Mouse (Mus musculus) neural tube, embryonic 15.5 days (tissue): ENCODE data around the gene Sfrp5. TPM values are rescaled to one million over a fixed set of nuclear protein-coding genes. Genes with fewer than 3 reads are reported as not detected.

ENCODE experiments used
- ATAC-seq: fragments of 200-750 bp; cut with Nextera tagmentation; 2 replicates; pipeline ENCODE4 v1.8.0; 2017; ENCODE audit warnings: mild to moderate bottlenecking, moderate TSS enrichment, moderate library complexity; ENCODE audit not compliant: low FRiP score
- H3K27ac ChIP-seq: fragments of 300-500 bp; sonication (generic); replicated peaks from 2 replicates; pipeline ENCODE4 v1.5.1; 2015; ENCODE audit warnings: mild to moderate bottlenecking, inconsistent platforms
- H3K27me3 ChIP-seq: fragments of 300-500 bp; sonication (generic); replicated peaks from 2 replicates; pipeline ENCODE4 v1.6.1; 2015; ENCODE audit warnings: inconsistent platforms
- H3K36me3 ChIP-seq: fragments of 300-500 bp; sonication (generic); 2 replicates; pipeline ENCODE4 v1.6.1; 2015; ENCODE audit warnings: inconsistent platforms
- H3K4me1 ChIP-seq: fragments of 300-500 bp; sonication (generic); 2 replicates; pipeline ENCODE4 v1.6.1; 2015; ENCODE audit warnings: inconsistent platforms
- H3K4me2 ChIP-seq: fragments of 300-500 bp; sonication (generic); 2 replicates; pipeline ENCODE4 v1.6.1; 2015; ENCODE audit warnings: inconsistent platforms, mild to moderate bottlenecking, moderate library complexity
- H3K4me3 ChIP-seq: fragments of 300-500 bp; sonication (generic); replicated peaks from 2 replicates; pipeline ENCODE4 v1.5.1; 2015; ENCODE audit warnings: mild to moderate bottlenecking, inconsistent platforms
- H3K9ac ChIP-seq: fragments of 300-500 bp; sonication (generic); replicated peaks from 2 replicates; pipeline ENCODE4 v1.6.1; 2015; ENCODE audit warnings: mild to moderate bottlenecking, inconsistent platforms
- H3K9me3 ChIP-seq: fragments of 300-500 bp; sonication (generic); replicated peaks from 2 replicates; pipeline ENCODE4 v1.6.1; 2016; ENCODE audit warnings: inconsistent platforms
- WGBS: fragments of 180-500 bp; shearing (Covaris S2); methylation state at CpG from one replicate; pipeline ENCODE4 v1.1.7; 2015; ENCODE audit warnings: mixed read lengths; 5-methylcytosine and 5-hydroxymethylcytosine counted together
- polyA plus RNA-seq: library from polyadenylated mRNA; unstranded; fragments of >200 nt; fragmentation: Nextera tagmentation; extraction: Ambion mirVana; gene quantifications from 2 replicates; pipeline ENCODE4 v1.2.1, GENCODE M21; 2015

The Sfrp5 gene
- polyA plus RNA-seq, result 6.8 and 6.9 TPM in 2 replicates

DNA sequence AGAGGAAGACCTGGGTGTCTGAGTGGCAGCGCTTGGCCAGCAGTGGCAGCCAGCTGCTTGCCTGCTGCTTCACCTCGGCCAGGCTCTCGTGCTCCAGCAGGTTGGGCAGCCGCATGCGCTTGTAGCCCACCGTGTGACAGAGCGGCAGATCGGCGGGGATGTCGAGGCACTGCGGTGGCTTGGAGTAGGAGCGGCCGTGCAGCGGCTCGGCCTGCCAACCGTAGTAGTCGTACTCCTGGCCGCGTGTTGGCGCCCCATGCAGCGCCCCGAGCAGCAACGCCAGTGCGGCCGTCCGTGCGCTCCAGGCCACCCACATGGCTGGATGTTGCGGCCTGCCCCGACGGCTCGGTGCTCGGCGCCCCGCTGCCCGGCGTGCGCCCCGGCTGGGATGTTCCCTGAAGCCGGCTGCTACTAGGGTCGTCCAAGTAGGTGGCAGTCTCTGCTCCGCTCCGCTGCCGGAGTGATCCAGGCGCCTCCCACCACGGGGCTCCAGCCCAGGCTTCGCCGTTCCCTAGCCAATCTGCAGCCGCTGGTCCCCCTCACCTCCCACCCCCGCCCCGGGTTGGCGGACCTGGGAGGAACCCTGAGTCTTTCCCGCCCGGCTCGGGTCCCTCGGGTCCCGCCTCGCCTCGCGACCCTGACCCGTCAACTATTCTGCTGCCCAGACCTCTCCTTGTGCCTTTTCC lies at the start of gene Sfrp5:
Sfrp5 (minus strand) TSS at position 557 of the 686 bp plus-strand sequence.
- Histone ChIP-seq H3K36me3 (no peaks in the 10 kb centered on the region), H3K9ac (peak within 1 kb of the TSS; percentile 11; the same call in 1 of the 2 replicates), H3K4me2 (peak within 1 kb of the TSS; percentile 56), H3K27ac (no peak within 1 kb of the TSS), H3K4me1 (peaks cover 18% of the 10 kb centered on the region), H3K4me3 (peak within 1 kb of the TSS; percentile 33), H3K9me3 (no peaks in the 10 kb centered on the region), H3K27me3 (peaks cover 54% of the 10 kb centered on the region)
- WGBS, result under 1% methylated on average over 58 of the region's 60 CpGs
- 0 out of 2 replicates have a peak, but pooled peaks have one; percentile 24 for ATAC-seq

- no peak overlapping the region for H3K9ac ChIP-seq
- ATAC-seq, result no peak
- H3K27me3 ChIP-seq, result peaks cover 9% of the 10 kb centered on the region
- H3K4me3 ChIP-seq, result no peak overlapping the region
- H3K27ac ChIP-seq, result no peak overlapping the region
- WGBS, result 67% methylated on average over 11 of the region's 11 CpGs
- peaks cover 7% of the 10 kb centered on the region; the same call in 1 of the 2 replicates for H3K4me1 ChIP-seq
- H3K36me3 ChIP-seq, result no peaks in the 10 kb centered on the region
- H3K4me2 ChIP-seq, result no peak overlapping the region
- no peaks in the 10 kb centered on the region for H3K9me3 ChIP-seq
These were observed 48.2 kb upstream of the Sfrp5 start for GRCm38 (mm10) chr19:42249976-42250914.

DNA sequence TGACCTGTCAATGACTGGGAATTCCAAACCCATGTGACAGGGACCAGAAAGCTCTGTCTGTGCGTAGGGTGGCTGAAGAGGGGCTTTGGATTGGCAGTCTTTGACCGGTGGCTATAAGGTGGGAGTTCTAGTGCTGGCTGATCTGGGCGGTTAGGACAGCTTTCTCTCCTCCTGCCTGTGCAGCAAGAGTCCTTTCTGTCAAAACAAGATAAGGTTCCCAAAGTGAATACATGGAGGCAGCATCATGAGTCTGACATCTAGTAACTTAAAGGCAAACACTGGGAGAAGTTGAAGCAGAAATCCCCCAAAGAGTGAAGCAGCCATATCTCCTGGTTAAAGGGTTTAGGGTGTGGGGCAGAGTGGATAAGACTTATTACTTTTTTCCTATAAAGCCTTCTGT lies 45.5 kb upstream of the Sfrp5 start, which contains the start of gene Golga7b:
Golga7b (plus strand) TSS at position 56 of the 400 bp plus-strand sequence.
- 86% methylated on average over 3 of the region's 3 CpGs for WGBS
- H3K4me1 ChIP-seq, result no peaks in the 10 kb centered on the region
- H3K27me3 ChIP-seq, result peaks cover 2% of the 10 kb centered on the region; the same call in 1 of the 2 replicates

GRCm38 (mm10) chr19:42246626-42247025 lies 44.6 kb upstream of the Sfrp5 start:
- Histone ChIP-seq H3K9me3 (no peaks in the 10 kb centered on the region), H3K4me1 (no peaks in the 10 kb centered on the region), H3K27ac (no peak overlapping the region), H3K27me3 (peaks cover 2% of the 10 kb centered on the region; the same call in 1 of the 2 replicates), H3K36me3 (no peaks in the 10 kb centered on the region), H3K9ac (no peak overlapping the region), H3K4me2 (no peak overlapping the region), H3K4me3 (no peak overlapping the region)
- no peak for ATAC-seq
- 44% methylated on average over 5 of the region's 5 CpGs for WGBS

More for the DNA sequence above, 45.5 kb upstream of the Sfrp5 start, which contains the start of gene Golga7b:
- Histone ChIP-seq H3K4me2 (no peak within 1 kb of the TSS), H3K9me3 (no peaks in the 10 kb centered on the region), H3K27ac (no peak within 1 kb of the TSS), H3K36me3 (no peaks in the 10 kb centered on the region), H3K9ac (no peak within 1 kb of the TSS), H3K4me3 (no peak within 1 kb of the TSS)
- no peak for ATAC-seq

GRCm38 (mm10) chr19:42243401-42243800 lies 41.3 kb upstream of the Sfrp5 start:
- Histone ChIP-seq H3K4me3 (no peak overlapping the region), H3K4me1 (no peaks in the 10 kb centered on the region), H3K4me2 (no peak overlapping the region), H3K9me3 (no peaks in the 10 kb centered on the region), H3K9ac (no peak overlapping the region), H3K36me3 (no peaks in the 10 kb centered on the region), H3K27me3 (0 out of 2 replicates have a peak, but pooled peaks cover 2% of the 10 kb centered on the region), H3K27ac (no peak overlapping the region)
- WGBS, result 42% methylated on average over 3 of the region's 3 CpGs
- no peak for ATAC-seq

GRCm38 (mm10) chr19:42240881-42241280 lies 38.8 kb upstream of the Sfrp5 start:
- H3K4me2 ChIP-seq, result no peak overlapping the region
- no peaks in the 10 kb centered on the region for H3K36me3 ChIP-seq
- 58% methylated on average over 8 of the region's 8 CpGs for WGBS
- no peak overlapping the region for H3K27ac ChIP-seq
- H3K4me1 ChIP-seq, result peaks cover 7% of the 10 kb centered on the region
- no peaks in the 10 kb centered on the region for H3K9me3 ChIP-seq
- H3K9ac ChIP-seq, result no peak overlapping the region
- ATAC-seq, result no peak
- no peak overlapping the region for H3K4me3 ChIP-seq
- no peaks in the 10 kb centered on the region for H3K27me3 ChIP-seq

DNA sequence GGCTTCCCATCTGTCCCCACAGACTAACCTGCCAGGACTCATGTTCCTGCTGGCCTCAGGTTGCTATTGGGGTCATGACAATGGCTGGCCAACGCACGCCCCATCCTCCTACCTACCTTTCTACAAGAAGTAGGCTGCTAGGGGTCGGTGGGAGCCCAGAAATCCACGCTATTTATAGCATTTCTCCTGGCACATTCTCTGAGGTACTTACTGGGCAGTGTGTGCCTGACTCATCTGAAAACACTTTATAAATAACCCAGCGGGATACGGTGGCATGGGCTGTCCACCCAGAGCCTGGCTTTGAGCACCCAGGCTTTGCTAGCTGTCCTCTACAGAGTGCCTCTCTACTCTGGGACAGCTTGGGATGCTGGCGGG lies 36.3 kb upstream of the Sfrp5 start:
- peaks cover 7% of the 10 kb centered on the region for H3K4me1 ChIP-seq
- H3K4me2 ChIP-seq, result no peak overlapping the region
- H3K27me3 ChIP-seq, result no peaks in the 10 kb centered on the region
- WGBS, result 68% methylated on average over 7 of the region's 7 CpGs
- H3K9ac ChIP-seq, result no peak overlapping the region
- ATAC-seq, result no peak
- H3K4me3 ChIP-seq, result no peak overlapping the region
- H3K9me3 ChIP-seq, result no peaks in the 10 kb centered on the region
- no peak overlapping the region for H3K27ac ChIP-seq
- no peaks in the 10 kb centered on the region for H3K36me3 ChIP-seq

DNA sequence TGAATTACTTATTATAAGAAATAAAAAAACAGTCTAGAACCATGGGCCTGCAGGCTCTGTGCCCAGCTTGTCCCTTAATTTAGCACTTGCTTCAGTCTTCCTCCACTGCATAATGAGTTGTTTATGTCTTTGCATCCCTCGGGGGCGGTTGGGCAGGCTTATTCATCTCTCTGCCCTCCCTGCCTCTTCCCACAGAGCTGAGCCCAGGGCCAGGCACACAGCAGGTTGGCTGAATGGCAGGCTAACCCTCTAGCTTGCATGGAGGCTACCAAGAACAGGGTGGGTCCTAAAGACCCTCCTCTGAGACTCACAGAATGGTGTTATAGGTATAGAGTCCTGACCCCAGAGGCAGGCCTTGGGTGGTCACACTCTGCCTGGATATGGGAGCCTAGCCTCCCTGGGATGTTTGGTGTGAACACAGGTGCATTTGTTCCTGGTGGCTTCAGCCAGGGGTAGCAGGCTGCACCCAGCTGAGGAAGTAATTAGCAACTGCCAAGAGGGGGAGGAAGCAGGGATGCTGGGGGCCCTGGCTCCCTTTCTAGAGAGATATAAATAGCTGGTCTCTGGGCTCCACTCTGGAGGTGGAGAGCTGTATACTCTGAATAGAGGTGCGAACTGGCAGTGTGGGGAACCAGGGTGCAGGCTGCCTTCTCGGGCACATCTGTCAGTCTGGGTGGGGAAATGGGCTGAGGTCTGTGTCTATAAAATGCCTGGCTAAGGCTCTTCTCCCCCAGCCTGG lies 35.7 kb upstream of the Sfrp5 start:
- under 1% methylated on average over 4 of the region's 4 CpGs for WGBS
- peak; percentile 47; the same call in 1 of the 2 replicates for ATAC-seq
- Histone ChIP-seq H3K27ac (peak overlapping the region; percentile 54), H3K4me3 (no peak overlapping the region), H3K36me3 (no peaks in the 10 kb centered on the region), H3K27me3 (no peaks in the 10 kb centered on the region), H3K9ac (no peak overlapping the region), H3K9me3 (no peaks in the 10 kb centered on the region), H3K4me2 (no peak overlapping the region), H3K4me1 (peaks cover 7% of the 10 kb centered on the region)

DNA sequence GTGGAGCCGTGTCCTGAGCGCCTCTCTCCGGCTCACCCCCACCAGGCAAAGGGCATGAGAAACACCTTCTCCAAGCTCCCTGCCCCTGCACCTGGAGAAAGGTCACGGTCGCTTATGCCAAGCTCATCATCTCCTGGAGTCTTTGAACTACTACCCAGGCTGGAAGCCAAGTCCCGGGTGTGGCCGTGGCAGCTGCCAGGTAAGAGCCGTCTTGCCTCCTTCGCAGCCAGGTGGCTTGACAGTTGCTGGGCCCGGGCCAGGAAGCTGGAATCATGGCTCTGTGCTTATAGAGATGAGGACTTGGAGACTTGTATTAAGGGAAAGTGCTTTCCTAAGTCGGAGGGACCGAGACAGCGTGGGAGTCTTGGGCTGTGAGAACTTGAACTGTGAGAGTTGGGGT lies 28.9 kb upstream of the Sfrp5 start:
- H3K4me3 ChIP-seq, result no peak overlapping the region
- no peak overlapping the region for H3K27ac ChIP-seq
- WGBS, result 87% methylated on average over 13 of the region's 13 CpGs
- H3K9me3 ChIP-seq, result no peaks in the 10 kb centered on the region
- H3K4me2 ChIP-seq, result no peak overlapping the region
- H3K9ac ChIP-seq, result no peak overlapping the region
- ATAC-seq, result no peak
- H3K36me3 ChIP-seq, result no peaks in the 10 kb centered on the region
- peaks cover 11% of the 10 kb centered on the region for H3K4me1 ChIP-seq
- H3K27me3 ChIP-seq, result no peaks in the 10 kb centered on the region

DNA sequence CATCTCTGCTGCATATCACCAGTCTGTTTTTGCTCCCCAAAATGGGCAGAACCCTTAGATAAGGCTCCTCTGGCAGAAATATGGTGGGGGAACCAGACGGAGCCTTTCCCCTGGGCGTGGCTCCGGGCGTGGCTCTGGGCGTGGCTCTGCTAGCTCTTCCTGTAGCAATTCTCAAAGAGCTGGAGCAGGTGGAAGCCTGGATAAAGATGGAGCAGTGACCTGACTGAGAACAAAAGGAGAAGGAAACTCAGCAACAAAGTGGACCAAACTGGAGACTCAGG lies 28.2 kb upstream of the Sfrp5 start:
- Histone ChIP-seq H3K27me3 (no peaks in the 10 kb centered on the region), H3K36me3 (no peaks in the 10 kb centered on the region), H3K9ac (no peak overlapping the region), H3K4me1 (peaks cover 11% of the 10 kb centered on the region), H3K27ac (no peak overlapping the region), H3K4me3 (no peak overlapping the region), H3K9me3 (no peaks in the 10 kb centered on the region), H3K4me2 (no peak overlapping the region)
- no peak for ATAC-seq
- 85% methylated on average over 5 of the region's 5 CpGs for WGBS

- WGBS, result 66% methylated on average over 17 of the region's 17 CpGs
- no peak overlapping the region for H3K4me2 ChIP-seq
- no peak for ATAC-seq
These were observed 27.6 kb upstream of the Sfrp5 start for GRCm38 (mm10) chr19:42229499-42230287.

More at GRCm38 (mm10) chr19:42229499-42230287, 27.6 kb upstream of the Sfrp5 start:
- H3K36me3 ChIP-seq, result no peaks in the 10 kb centered on the region
- no peak overlapping the region for H3K27ac ChIP-seq
- no peaks in the 10 kb centered on the region for H3K9me3 ChIP-seq
- H3K27me3 ChIP-seq, result no peaks in the 10 kb centered on the region
- H3K4me1 ChIP-seq, result peaks cover 11% of the 10 kb centered on the region
- H3K9ac ChIP-seq, result no peak overlapping the region
- no peak overlapping the region for H3K4me3 ChIP-seq
